Comparison of ENCODE assay signal across 20 mouse cellular contexts in the genomic region with DNA sequence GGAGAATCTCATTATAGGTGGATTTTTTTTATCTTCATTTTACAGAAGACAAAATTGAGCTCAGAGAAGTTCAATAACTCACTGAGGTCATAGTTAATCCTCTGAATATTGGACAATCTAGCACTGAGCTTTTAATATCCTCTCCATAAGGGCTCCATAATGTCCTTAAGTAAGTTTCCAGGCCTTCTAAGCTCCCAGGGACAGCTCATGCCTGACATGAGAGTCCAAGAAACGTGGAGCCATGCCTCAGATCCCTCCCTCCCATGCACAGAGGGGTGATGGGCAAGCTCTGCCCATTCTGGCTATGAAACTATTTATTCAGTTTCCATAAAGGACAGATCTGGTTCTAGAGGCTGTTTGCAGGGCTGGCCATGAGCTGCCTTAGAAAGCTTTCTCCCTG. TPM values are rescaled to one million over a fixed set of nuclear protein-coding genes. Genes with fewer than 3 reads are reported as not detected.
"Had no signal": no experiment of that assay in that cellular context is flagged by ENCODE, and none has a peak within 500 bp of the region (broad histone marks: within the 10 kb centered on the region; RNA-seq: fewer than 3 reads in every experiment).

No protein-coding gene starts in this region.

- H3K4me3 ChIP-seq: midbrain, embryonic 10.5 days; midbrain, embryonic 12.5 days; myocyte; neural tube, embryonic 13.5 days; neural tube, embryonic 15.5 days had no signal

- ATAC-seq: midbrain, embryonic 16.5 days had no signal

- H3K4me2 ChIP-seq: lung, embryonic 14.5 days; midbrain, embryonic 12.5 days; neural tube, embryonic 13.5 days; neural tube, embryonic 15.5 days had no signal

- H3K27ac ChIP-seq: midbrain, embryonic 10.5 days; midbrain, embryonic 12.5 days; neural tube, embryonic 13.5 days; neural tube, embryonic 15.5 days had no signal

- H3K27me3 ChIP-seq: midbrain, embryonic 12.5 days; neural tube, embryonic 13.5 days; neural tube, embryonic 15.5 days had no signal

- H3K9ac ChIP-seq: lung, embryonic 14.5 days; midbrain, embryonic 12.5 days; neural tube, embryonic 13.5 days; neural tube, embryonic 15.5 days had no signal

- H3K9me3 ChIP-seq: midbrain, embryonic 10.5 days; midbrain, embryonic 12.5 days; neural tube, embryonic 13.5 days; neural tube, embryonic 15.5 days had no signal

- H3K36me3 ChIP-seq: midbrain, embryonic 10.5 days; midbrain, embryonic 12.5 days; neural tube, embryonic 13.5 days; neural tube, embryonic 15.5 days had no signal

- H3K4me1 ChIP-seq: midbrain, embryonic 10.5 days; midbrain, embryonic 12.5 days had no signal

- DNase-seq: lung, adult 18-20 months; lung, embryonic 14.5 days; lung, postnatal 10 days; lung, postnatal 4 days; midbrain, embryonic 14.5 days; retina, postnatal 1 day; right cerebral cortex, adult 18-20 months; right cerebral cortex, postnatal 25 days; right cerebral cortex, postnatal 4 days; spleen, adult 18-20 months; thymus, adult 18-20 months; thymus, postnatal 14 days; thymus, postnatal 36 days had no signal

RNA-seq across cellular contexts. Expression of gene 4930426L09Rik, which starts 52.7 kb away (rescaled TPM):
- polyA plus RNA-seq: lung, embryonic 16.5 days had no signal
